Mouse (Mus musculus) MN1 (cell line): ENCODE measurements at regions not wholly inside any gene's neighbourhood (a gene's known extent, or its start where the extent isn't known, plus 50 kb on each side); places are given as distances from the start of the nearest gene placed in this dataset.

ENCODE experiments used
- DNase-seq: peaks from one replicate; pipeline ENCODE4 v3.0.0-alpha.2; 2016; ENCODE audit warnings: low spot score

DNA sequence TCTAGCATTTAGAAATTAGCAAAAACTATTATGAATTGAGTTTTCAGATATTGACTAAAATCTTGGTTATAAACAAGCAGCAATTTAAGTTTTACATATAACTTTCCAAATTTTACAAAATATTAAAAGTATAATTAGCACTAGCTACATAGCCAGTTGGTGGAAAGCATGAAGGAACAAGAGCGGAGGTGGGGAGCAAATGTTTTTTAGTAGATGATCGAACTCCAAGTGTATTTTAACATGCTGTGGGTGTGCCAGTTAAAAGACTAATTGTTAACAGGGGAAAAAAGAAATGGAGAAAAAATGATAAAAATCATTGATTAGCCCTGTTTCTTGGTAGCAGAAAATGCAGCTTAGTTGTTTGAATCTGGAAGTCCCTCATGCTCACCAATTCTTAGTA lies 426.3 kb upstream of the Mpdz start:
- DNase-seq, result no peak

DNA sequence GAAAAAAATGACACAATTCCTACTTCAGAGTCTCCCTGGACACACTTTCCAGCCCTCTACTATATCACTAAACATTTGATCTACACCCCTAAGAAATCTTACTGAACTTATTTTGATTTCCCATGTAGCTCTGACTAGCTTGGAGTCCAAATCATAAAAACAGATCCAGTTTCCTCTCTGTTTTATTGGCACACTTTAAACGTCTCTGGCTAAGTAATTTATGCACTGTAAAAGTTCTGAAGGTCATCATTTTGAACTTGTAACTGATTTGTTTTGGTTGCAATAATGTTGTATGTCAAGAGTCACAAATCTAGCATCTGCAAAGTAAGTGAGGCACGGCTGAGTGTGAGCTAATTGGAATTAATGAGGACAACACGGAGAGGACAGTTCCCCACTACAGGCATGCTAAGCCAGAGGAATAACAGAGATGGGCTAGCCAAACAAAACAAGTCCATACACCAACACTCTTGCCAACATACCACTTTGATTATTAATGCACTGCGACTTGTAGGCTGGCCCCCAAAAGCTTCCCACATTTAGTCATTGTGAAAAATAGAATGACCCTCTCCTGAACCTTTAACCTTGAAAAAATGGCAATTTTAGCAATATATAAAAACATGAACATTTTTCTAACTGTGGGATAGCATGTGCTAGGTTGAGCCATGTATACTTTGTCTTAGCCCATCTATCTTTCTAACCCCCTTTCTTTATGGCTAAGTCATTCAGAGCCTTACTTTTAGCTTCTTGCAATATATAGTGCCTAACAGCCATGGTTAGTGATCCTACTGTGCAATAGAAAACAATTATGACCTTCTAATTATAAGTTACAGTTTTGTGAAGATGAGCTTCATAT lies 399.3 kb upstream of the Mpdz start:
- DNase-seq, result no peak

DNA sequence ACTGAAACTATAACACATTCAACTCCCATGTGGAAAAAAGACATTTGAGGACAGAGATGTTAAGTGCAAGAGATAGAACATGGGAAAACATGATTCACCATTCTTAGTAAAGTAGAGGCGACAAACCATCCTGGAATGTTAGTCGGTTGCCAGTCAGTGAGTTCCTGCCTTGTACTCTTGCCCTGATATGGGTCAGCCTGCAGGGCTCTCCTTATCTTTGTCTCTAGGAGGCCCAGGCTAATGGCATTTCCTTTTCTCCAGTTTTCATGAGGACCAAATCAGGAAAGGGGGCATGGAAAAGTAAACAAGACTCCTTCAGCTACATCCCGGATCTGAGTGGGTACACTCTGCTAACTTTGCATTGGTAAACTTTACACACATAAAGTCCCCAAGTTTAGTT lies 387.4 kb upstream of the Mpdz start:
- no peak for DNase-seq

DNA sequence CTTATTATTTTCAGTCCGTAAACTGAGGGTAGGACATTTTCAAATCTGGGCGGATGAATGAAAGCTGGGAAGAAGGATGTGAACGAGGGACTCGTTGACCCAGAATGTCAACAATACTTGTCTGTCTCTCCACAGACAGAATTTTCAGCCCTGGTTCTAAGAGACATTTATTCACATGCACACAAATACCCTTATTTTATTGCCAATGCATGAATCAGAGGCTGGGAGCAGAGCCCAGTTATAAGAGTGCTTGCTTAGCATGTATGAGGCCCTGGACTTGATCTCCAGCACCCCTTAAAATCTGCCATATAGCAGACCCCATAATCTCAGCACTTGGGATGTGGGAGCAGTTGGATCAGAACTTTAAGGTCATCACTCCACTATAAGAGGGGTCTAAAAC lies 384.8 kb upstream of the Mpdz start:
- no peak for DNase-seq

DNA sequence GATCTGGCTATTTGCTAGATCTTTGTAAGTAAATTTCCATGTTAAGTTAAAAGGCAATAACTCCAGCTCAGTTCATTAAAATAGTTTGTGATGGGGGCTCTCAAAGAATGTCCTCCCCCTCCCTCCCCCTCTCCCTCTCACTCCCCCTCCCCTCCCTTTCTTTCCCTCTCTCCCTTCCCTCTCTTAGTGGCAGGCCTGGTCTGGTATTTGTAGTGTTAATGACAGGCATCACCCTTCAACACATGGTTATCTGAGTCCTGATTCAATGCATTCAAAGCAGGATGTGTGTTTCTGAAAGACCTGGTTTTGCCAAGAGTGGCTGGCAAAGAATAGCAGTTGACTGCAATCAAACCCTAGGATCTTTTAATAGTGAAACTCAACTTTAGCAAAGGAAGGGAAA lies 383.4 kb upstream of the Mpdz start:
- no peak for DNase-seq

- DNase-seq, result peak; percentile 30
Observed at GRCm38 (mm10) chr4:81823566-81823965, 381.0 kb upstream of the Mpdz start.

DNA sequence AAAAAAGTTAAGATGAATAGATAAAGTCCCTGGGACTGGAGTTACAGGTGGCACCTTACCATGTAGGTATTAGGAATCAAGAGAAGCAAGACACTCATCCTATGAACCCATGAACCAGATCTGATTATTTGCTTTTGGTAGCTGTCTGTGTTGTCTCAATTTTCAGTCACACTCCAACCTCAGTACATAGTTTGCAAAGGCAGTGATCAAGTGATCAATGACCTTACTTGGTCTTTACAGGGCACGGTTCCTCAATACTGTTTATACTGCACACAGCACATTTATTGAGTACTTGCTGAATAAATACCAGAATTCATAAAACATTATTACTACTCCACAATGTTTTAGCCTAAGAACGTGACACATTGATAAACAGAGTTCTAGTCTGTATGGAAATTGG lies 346.7 kb upstream of the Mpdz start:
- no peak for DNase-seq

DNA sequence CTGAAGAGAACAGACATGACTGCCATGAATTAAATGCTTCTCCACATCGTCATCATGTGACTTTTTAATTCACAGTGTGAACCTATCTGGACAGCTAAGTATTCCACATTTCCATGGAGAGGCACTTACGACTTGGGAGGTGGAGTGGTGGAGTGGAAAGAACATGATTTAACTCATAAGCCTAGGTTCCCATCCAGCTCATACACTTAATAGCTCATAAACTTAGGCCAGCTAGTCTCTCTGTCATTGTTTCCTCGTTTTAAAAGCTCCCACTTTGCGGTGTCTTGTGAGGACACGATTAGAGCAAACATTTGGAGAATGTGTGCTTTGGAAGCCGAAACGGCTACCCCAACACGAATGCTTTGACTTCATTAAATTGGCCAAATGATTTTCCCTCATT lies 346.0 kb upstream of the Mpdz start:
- DNase-seq, result no peak

- no peak for DNase-seq
Observed at GRCm38 (mm10) chr4:81781971-81782370, 339.4 kb upstream of the Mpdz start.

GRCm38 (mm10) chr4:81766705-81767104 lies 324.1 kb upstream of the Mpdz start:
- DNase-seq, result no peak

GRCm38 (mm10) chr4:81764026-81764867 lies 321.6 kb upstream of the Mpdz start:
- DNase-seq, result no peak

DNA sequence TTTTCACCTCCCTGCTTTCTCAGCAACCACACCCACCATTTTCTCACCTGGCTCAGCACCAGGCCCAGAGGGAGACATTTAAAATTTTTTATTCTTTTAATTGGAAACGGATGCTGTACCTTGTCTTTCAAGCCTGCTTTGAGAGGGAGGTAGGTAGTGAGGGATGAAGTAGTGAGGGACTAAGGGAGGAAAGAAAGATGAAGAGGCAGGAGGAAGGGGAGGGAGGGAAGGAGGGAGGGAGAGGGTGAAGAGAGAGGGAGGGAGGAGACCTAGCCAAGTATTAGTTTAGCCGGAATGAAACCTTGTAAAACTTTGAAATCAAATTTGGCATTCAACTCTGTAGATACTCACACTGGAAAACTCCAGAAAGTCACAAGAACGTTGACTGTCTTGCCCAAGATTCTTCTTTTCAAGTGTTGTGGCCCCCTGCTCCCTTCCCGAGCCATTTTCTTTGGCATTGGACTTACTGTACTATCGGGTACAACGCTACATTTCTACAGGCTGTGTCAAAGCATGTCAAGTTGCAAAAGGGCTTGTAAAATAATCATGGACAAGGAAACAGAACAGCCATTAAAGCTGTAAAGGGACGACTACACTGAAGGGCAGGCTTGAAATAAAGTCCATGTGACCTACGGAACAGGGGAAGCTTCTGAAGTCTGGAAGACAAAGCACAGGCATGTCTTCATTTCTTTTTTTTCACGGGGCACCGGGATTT lies 320.9 kb upstream of the Mpdz start:
- DNase-seq, result no peak

GRCm38 (mm10) chr4:81762592-81763229 lies 320.1 kb upstream of the Mpdz start:
- no peak for DNase-seq

GRCm38 (mm10) chr4:81757905-81758304 lies 315.3 kb upstream of the Mpdz start:
- DNase-seq, result no peak

DNA sequence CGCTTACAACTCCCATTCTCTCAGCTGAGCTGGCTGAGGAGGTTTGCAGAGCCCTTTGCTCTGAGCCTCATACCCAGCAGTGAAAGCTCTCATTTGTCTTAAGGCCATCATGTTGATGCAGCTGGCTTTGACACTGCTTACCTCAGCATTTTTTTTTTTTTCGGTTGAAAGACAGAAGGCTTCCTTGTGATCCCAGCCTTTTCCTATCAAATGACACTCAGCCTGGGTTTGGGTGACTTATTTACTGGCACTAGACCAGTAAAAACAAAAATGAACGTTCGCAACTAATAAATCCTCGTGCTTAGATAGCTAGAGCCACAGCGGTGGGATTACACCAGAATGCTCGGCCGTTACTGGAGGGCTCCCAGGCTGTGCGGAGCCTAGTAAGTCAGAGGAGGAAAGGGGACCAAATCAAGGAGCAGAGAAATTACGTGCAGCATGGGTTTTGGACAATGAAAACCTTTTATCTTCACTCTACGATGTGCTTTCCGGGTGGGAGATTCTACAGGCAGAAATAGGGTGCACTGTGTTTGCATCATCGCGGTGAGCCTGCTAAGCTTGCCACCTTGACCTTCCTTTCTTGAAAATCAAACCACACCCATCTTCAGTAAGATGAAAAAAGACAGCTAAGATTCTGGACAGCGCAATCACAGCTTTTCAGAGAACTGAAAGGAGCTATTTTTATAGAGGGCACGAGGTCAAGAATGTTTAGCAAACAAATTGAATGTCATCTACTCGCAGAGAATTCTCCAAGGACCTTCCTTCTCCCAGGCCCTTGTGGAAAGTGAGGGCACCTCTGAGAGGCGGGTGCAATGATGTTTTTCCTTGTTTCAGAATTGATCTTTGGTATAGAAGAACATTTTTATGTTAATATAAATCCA lies 302.3 kb upstream of the Mpdz start:
- no peak for DNase-seq

DNA sequence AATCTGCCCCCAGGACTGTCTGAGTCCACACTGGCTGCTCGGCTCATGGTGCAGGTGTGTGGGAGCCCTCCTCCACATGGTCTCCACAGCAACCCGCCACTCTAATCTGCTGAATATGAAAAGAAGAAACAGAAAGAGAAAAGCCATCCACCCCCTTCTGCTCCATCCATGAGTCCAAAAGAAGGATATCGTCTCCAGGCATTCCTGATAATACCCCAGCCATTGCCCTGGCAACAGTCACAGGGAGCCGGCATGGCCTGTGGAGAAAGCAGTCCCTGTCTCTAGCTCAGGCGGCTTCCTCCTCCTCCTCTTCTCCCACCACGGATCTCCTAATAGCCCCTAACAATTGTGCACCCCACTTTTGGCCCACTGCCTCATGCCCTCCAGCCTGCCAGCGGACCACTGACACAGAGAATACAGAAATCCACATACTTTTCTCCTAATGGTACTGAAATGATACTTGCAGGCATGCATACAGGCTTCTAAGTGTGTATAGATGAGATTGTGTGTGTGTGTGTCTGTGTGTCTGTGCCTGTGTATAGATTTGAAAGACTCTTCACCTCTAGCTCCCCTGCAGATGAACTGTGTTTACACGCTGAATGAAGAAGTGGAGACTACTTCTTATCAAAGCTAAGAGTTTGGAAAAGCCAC lies 301.5 kb upstream of the Mpdz start:
- no peak for DNase-seq

GRCm38 (mm10) chr4:81742536-81743459 lies 300.2 kb upstream of the Mpdz start:
- no peak for DNase-seq

- DNase-seq, result no peak
Observed at GRCm38 (mm10) chr4:81734391-81734790, 291.8 kb upstream of the Mpdz start.

DNA sequence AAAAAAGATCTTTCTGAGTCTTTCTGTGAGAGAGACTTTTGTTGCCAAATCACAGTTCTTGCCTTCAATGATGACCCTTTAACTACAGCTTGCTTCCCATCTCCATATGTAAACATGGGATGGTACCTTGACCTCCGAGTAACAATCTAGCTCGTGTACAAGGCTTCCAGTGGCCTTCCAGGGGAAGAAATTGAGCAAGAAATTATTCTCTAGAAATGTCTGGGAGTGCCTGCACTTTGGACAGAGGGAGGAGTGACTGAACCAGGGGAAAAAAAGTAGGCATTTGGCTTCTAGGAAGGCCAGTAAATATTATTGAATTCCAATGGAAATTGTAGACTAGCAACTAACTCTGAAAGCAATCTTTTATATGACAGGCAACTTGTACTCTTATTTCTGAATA lies 287.8 kb upstream of the Mpdz start:
- DNase-seq, result no peak

DNA sequence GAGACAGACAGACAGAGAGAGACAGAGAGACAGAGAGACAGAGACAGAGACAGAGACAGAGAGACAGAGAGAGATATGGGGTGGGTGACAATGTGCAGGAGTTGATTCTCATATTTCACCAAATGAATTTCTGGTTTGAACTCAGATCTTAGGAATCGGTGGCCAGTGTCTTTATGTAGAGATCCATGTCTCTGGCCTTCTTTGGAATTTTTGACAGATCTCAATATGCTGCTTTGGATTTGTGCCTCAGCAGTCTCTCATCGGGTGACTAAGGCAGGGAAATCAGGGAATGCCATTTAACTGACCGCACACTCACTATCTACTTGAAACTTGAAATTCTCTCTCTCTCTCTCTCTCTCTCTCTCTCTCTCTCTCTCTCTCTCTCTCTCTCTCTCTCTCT lies 286.3 kb upstream of the Mpdz start:
- DNase-seq, result no peak
